Mouse (Mus musculus) heart, adult 9 months (tissue): ENCODE measurements around the gene Myrfl.

Source experiments
- DNase-seq, 2 experiments: peaks; one replicate each; pipeline ENCODE4 v3.0.0; 2022; ENCODE audit warnings: low spot score in 2 of 2

Gene Myrfl

GRCm38 (mm10) chr10:116896336-116897177 is at the start of gene Myrfl:
Myrfl (minus strand) TSS chr10:116896919.
- no peak for DNase-seq

- DNase-seq, result no peak
Observed at GRCm38 (mm10) chr10:116944940-116945339, 48.2 kb upstream of the Myrfl start.

GRCm38 (mm10) chr10:116944144-116944543 is 47.4 kb upstream of the Myrfl start:
- DNase-seq, result no peak

- no peak for DNase-seq
Observed at GRCm38 (mm10) chr10:116943025-116943424, 46.3 kb upstream of the Myrfl start.

GRCm38 (mm10) chr10:116935028-116935427 is 38.3 kb upstream of the Myrfl start:
- DNase-seq, result no peak

GRCm38 (mm10) chr10:116933794-116934193 is 37.1 kb upstream of the Myrfl start:
- no peak for DNase-seq

- DNase-seq, result no peak
Observed at GRCm38 (mm10) chr10:116932418-116932817, 35.7 kb upstream of the Myrfl start.

GRCm38 (mm10) chr10:116931497-116932179 is 34.9 kb upstream of the Myrfl start:
- DNase-seq, result no peak

- no peak for DNase-seq
Observed at GRCm38 (mm10) chr10:116930936-116931335, 34.2 kb upstream of the Myrfl start.

GRCm38 (mm10) chr10:116930506-116930905 is 33.8 kb upstream of the Myrfl start:
- no peak for DNase-seq

- DNase-seq, result no peak
Observed at GRCm38 (mm10) chr10:116928826-116929225, 32.1 kb upstream of the Myrfl start.

GRCm38 (mm10) chr10:116926428-116927113 is 29.9 kb upstream of the Myrfl start:
- DNase-seq, result no peak

- no peak for DNase-seq
Observed at GRCm38 (mm10) chr10:116923651-116924495, 27.2 kb upstream of the Myrfl start.

- DNase-seq, result no peak
Observed at GRCm38 (mm10) chr10:116922161-116922560, 25.4 kb upstream of the Myrfl start.

GRCm38 (mm10) chr10:116921416-116921815 is 24.7 kb upstream of the Myrfl start:
- DNase-seq, result no peak

GRCm38 (mm10) chr10:116920641-116921040 is 23.9 kb upstream of the Myrfl start:
- DNase-seq, result no peak

GRCm38 (mm10) chr10:116919368-116920317 is 22.9 kb upstream of the Myrfl start:
- no peak for DNase-seq

GRCm38 (mm10) chr10:116916581-116916980 is 19.9 kb upstream of the Myrfl start:
- no peak for DNase-seq

GRCm38 (mm10) chr10:116915286-116915685 is 18.6 kb upstream of the Myrfl start:
- DNase-seq, result no peak

GRCm38 (mm10) chr10:116914586-116914985 is 17.9 kb upstream of the Myrfl start:
- no peak for DNase-seq
